1 mouse cellular context compared by ENCODE assay signal in the genomic region with DNA sequence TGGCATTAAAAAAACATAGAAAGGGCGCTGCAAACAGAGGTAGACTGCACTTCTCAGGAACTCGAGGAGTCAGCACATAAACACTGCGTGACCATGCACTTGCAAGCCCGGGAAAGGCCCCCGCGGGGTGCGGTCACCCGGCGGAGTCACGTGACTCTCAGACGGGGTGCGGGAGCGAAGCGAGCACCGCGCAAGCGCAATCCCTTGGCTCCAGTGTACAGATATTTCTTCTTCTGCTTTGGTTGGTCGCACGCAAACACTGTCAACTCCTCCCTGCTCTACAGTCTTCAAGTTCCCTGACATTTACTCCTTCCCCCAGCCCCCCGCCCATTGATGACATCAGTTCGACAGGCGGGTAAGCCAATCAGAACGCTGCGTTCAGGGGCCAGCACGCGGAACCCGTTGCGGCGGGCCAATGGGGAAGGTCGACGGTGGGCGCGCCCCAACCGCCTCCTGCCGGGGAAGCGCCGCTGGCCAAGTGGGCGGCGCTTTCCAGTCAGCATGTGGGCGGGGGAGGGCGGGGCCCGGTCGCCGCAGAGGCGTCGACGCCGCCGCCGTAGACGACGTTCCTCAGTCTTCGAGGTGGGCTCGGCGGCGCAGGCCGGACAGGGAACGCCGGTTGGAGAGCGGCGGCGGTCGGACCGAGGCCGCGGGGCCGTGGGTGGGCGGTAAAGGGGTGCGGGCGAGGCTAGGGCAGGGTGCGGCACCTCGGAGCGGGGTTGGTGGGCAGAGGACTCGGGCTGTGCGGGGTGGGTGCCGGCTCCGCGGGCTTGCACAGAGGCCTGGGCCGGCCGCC.
A peak's percentile ranks its signal among the peaks of the same experiment; 100 is the strongest.
TF ChIP-seq lines count a peak whose summit lies in the region.

A gene (plus strand): TSS at position 537 of the 796 bp plus-strand sequence.

TF ChIP-seq in CH12.LX, 34 proteins besides CTCF, POLR2A, EP300 and RAD21 (continued from another document):
- TF ChIP-seq TCF12 (IDR thresholded peaks at IDR 0.05; ENCODE audit: low read depth, low read length) = peak; percentile 79
- TF ChIP-seq TBP (conservative IDR thresholded peaks at IDR 0.05; ENCODE audit: low read depth, low read length) = peak; percentile 83; the same call in 1 of the 2 replicates
- TF ChIP-seq PAX5 (IDR thresholded peaks at IDR 0.05; ENCODE audit: low read length) = no peak
- peak; percentile 91 for TF ChIP-seq ELF1 (IDR thresholded peaks at IDR 0.05; ENCODE audit: low read depth, low read length)
- TF ChIP-seq RCOR1 (conservative IDR thresholded peaks at IDR 0.05; ENCODE audit: low read depth, low read length) = peak; percentile 4; the same call in 1 of the 2 replicates
- peak; percentile 89 for TF ChIP-seq NRF1 (IDR thresholded peaks at IDR 0.05; ENCODE audit: low read depth, low read length)
- TF ChIP-seq MAX (IDR thresholded peaks at IDR 0.05; ENCODE audit: low read length) = peak; percentile 93; the same call in 1 of the 2 replicates
- TF ChIP-seq MAZ (IDR thresholded peaks at IDR 0.05; ENCODE audit: low read depth, low read length) = peak; percentile 99
- peak; percentile 66 for TF ChIP-seq MEF2A (IDR thresholded peaks at IDR 0.05; ENCODE audit: borderline replicate concordance, low read depth, low read length)
- TF ChIP-seq HCFC1 (IDR thresholded peaks at IDR 0.05; ENCODE audit: low read depth, low read length) = peak; percentile 74
- no peak for TF ChIP-seq ZC3H11A (IDR thresholded peaks at IDR 0.05; ENCODE audit: low read depth, low read length)
- TF ChIP-seq BHLHE40 (IDR thresholded peaks at IDR 0.05; ENCODE audit: low read depth, low read length) = peak; percentile 94
- TF ChIP-seq GABPA (IDR thresholded peaks at IDR 0.05; ENCODE audit: insufficient replicate concordance, low read depth, low read length) = no peak
- peak; percentile 95 for TF ChIP-seq CHD2 (IDR thresholded peaks at IDR 0.05; ENCODE audit: low read length)
- TF ChIP-seq MAFK (IDR thresholded peaks at IDR 0.05; ENCODE audit: insufficient replicate concordance, low read length) = no peak
- peak; percentile 33; the same call in 1 of the 2 replicates for TF ChIP-seq ETS1 (conservative IDR thresholded peaks at IDR 0.05; ENCODE audit: low read depth, low read length)
- TF ChIP-seq ZMIZ1 (IDR thresholded peaks at IDR 0.05; ENCODE audit: low read depth, low read length) = peak; percentile 95
- TF ChIP-seq IRF4 (IDR thresholded peaks at IDR 0.05; ENCODE audit: low read depth, low read length) = peak; percentile 11; the same call in 1 of the 2 replicates
- TF ChIP-seq ZKSCAN1 (IDR thresholded peaks at IDR 0.05; ENCODE audit: borderline replicate concordance, low read depth, low read length) = no peak
- peak; percentile 92 for TF ChIP-seq NELFE (IDR thresholded peaks at IDR 0.05; ENCODE audit: low read depth, low read length)
- peak; percentile 93; the same call in 1 of the 2 replicates for TF ChIP-seq SIN3A (IDR thresholded peaks at IDR 0.05; ENCODE audit: low read length)
- peak; percentile 72; the same call in 1 of the 2 replicates for TF ChIP-seq UBTF (IDR thresholded peaks at IDR 0.05; ENCODE audit: low read depth, low read length)
- TF ChIP-seq USF1 (IDR thresholded peaks at IDR 0.05; ENCODE audit: low read depth, low read length) = peak; percentile 98
TF ChIP-seq in CH12.LX: peak in this region for 25.
